13 mouse cellular contexts compared by ENCODE assay signal in genomic region chr11:68213896-68214295, GRCm38 (mm10).
DNase-seq lines count a peak whose midpoint lies in the region; ATAC-seq and TF ChIP-seq lines count a peak whose summit lies in the region.
"Had no signal": no experiment of that assay in that cellular context is flagged by ENCODE, and none has a peak within 500 bp of the region (broad histone marks: within the 10 kb centered on the region; RNA-seq: fewer than 3 reads in every experiment).

No protein-coding gene starts in this region.

- H3K9me3 ChIP-seq in lung, postnatal 0 days (ENCODE audit: low read length) = no peaks in the 10 kb centered on the region

- H3K4me1 ChIP-seq in lung, postnatal 0 days (ENCODE audit: insufficient read depth, low read depth, low read length) = peaks cover 14% of the 10 kb centered on the region

- WGBS in lung, postnatal 0 days = 55% methylated on average over 3 of the region's 3 CpGs

- H3K27ac ChIP-seq in lung, postnatal 0 days (ENCODE audit: low read length) = no peak overlapping the region
- H3K27ac ChIP-seq: heart, adult 2 months; liver, embryonic 14.5 days had no signal

- no peak for TF ChIP-seq CTCF in lung, postnatal 0 days (IDR thresholded peaks at IDR 0.05)

- no peaks in the 10 kb centered on the region for H3K36me3 ChIP-seq in lung, postnatal 0 days (ENCODE audit: insufficient read depth, low read length)

- no peaks in the 10 kb centered on the region for H3K27me3 ChIP-seq in lung, postnatal 0 days (replicated peaks; ENCODE audit: insufficient read depth, low read length)

- no peak for ATAC-seq in lung, postnatal 0 days
- ATAC-seq in common myeloid progenitor, adult 5-6 weeks (replicated peaks; ENCODE audit: low read depth, poor library complexity, severe bottlenecking) = peak; percentile 40; the same call in 1 of the 2 replicates
- ATAC-seq in erythroid progenitor cell, adult 5-6 weeks (replicated peaks; ENCODE audit: low FRiP score, poor library complexity, severe bottlenecking) = no peak

- DNase-seq in heart, adult 11 months = peak; percentile 95
- no peak for DNase-seq in heart, adult 9 months (ENCODE audit: low spot score in 2 of 2)
- DNase-seq in lung, postnatal 0 days (ENCODE audit: low spot score) = peak; percentile 55
- no peak for DNase-seq in lung, postnatal 25 days (ENCODE audit: low spot score)
- peak; percentile 9 for DNase-seq in 416B (ENCODE audit: low read depth)
- DNase-seq in layer of hippocampus, postnatal 36 days = no peak
- DNase-seq: cerebellum, adult 9-11 months; heart, postnatal 4 days; left cerebral cortex, postnatal 4 days had no signal

- H3K9ac ChIP-seq in lung, postnatal 0 days (replicated peaks; ENCODE audit: low read depth) = no peak overlapping the region
- H3K9ac ChIP-seq: liver, embryonic 14.5 days had no signal

- H3K4me2 ChIP-seq in lung, postnatal 0 days (replicated peaks; ENCODE audit: low read depth, low read length) = no peak overlapping the region

- no peak for TF ChIP-seq EP300 in lung, postnatal 0 days (IDR thresholded peaks at IDR 0.05)

- H3K4me3 ChIP-seq in lung, postnatal 0 days (ENCODE audit: low read depth, low read length) = no peak overlapping the region
- H3K4me3 ChIP-seq: heart, adult 2 months had no signal

Comparison
In these comparisons a context has a peak if more than half of its experiments do, and no peak if none do; other contexts are left out.
1. DNase-seq: peak in heart, adult 11 months (single experiment), lung, postnatal 0 days (single experiment) and 416B (single experiment); none in heart, adult 9 months (0 of 2), lung, postnatal 25 days (single experiment) and layer of hippocampus, postnatal 36 days (0 of 2).